Mouse (Mus musculus): ENCODE data around the gene Eprs.

DNA sequence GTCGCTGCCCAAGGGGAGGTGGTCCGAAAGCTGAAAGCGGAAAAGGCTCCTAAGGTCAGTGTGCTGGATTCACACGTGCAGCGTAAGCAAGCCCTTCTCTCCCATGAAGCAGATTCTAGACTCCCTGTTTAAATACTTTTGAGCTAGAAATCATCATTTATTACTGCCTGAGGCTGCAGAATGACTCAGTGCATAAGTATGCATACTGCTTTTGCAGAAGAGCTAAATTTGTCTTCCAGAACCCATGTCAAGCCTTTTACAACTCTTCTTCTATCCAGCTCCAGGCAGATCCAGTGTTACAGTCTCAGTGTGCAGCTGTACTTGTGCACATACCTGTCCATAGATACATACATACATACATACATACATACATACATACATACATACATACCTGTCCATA lies 38.8 kb downstream of the Eprs start:
- TF ChIP-seq CTCF (conservative IDR thresholded peaks at IDR 0.05 in 1 of 2, IDR thresholded peaks at IDR 0.05 in 1 of 2; ENCODE audit: low read depth in 2 of 2, low read length in 2 of 2): no peak
- no peak for TF ChIP-seq TCF12 (IDR thresholded peaks at IDR 0.05; ENCODE audit: low read depth, low read length)
- no peak for TF ChIP-seq POLR2A (IDR thresholded peaks at IDR 0.05; ENCODE audit: low read depth, low read length)
- TF ChIP-seq MAX (IDR thresholded peaks at IDR 0.05; ENCODE audit: low read length): no peak
- no peak for TF ChIP-seq ELF1 (IDR thresholded peaks at IDR 0.05; ENCODE audit: low read depth, low read length)
- TF ChIP-seq MAFK (IDR thresholded peaks at IDR 0.05; ENCODE audit: insufficient replicate concordance, low read length): no peak
- no peak for TF ChIP-seq PAX5 (IDR thresholded peaks at IDR 0.05; ENCODE audit: low read length)
- TF ChIP-seq ZKSCAN1 (IDR thresholded peaks at IDR 0.05; ENCODE audit: borderline replicate concordance, low read depth, low read length): no peak
- TF ChIP-seq MYC (IDR thresholded peaks at IDR 0.05; ENCODE audit: low read depth, low read length): no peak
- TF ChIP-seq HCFC1 (IDR thresholded peaks at IDR 0.05; ENCODE audit: low read depth, low read length): no peak
- no peak for TF ChIP-seq EP300 (IDR thresholded peaks at IDR 0.05; ENCODE audit: low read length)
- no peak for TF ChIP-seq CHD2 (IDR thresholded peaks at IDR 0.05; ENCODE audit: low read length)
- TF ChIP-seq ZMIZ1 (IDR thresholded peaks at IDR 0.05; ENCODE audit: low read depth, low read length): no peak
